Mouse (Mus musculus): ENCODE data around the gene H2afy2.

DNA sequence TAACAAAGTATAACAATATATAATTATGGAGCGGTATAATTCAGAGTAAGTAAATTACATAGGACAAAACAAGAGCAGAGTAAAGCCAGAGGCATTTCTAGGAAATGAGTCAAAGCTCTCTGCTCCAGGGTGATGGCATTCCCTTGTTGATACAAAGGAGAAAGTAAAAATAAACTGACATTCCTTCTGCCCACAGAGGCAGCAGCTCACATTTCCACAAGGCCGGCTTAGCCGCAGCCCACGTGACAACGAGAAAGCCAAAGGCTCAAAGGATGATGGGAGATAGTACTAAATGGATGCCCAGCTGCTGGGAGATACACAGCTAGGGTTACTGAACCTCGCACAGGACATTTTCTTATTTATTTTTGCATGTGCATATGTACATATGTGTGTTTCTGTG, 24.1 kb downstream of the H2afy2 start:
- TF ChIP-seq CTCF (IDR thresholded peaks at IDR 0.05; ENCODE audit: low read depth), result no peak
- no peak for TF ChIP-seq EP300 (IDR thresholded peaks at IDR 0.05; ENCODE audit: low read depth)
